Mouse (Mus musculus) right cerebral cortex, adult 18-20 months (tissue): ENCODE data around the gene Zfp599.
A peak's percentile ranks its signal among the peaks of the same experiment; 100 is the strongest.
"Not testable (repeated sequence)": the region's sequence is repeated elsewhere in the genome, so short reads cannot be mapped to it uniquely, and the experiment has no call there.

ENCODE experiments used
- DNase-seq: peaks from one replicate; pipeline ENCODE4 v3.0.0; 2022; ENCODE audit warnings: mixed read lengths

Gene Zfp599

DNA sequence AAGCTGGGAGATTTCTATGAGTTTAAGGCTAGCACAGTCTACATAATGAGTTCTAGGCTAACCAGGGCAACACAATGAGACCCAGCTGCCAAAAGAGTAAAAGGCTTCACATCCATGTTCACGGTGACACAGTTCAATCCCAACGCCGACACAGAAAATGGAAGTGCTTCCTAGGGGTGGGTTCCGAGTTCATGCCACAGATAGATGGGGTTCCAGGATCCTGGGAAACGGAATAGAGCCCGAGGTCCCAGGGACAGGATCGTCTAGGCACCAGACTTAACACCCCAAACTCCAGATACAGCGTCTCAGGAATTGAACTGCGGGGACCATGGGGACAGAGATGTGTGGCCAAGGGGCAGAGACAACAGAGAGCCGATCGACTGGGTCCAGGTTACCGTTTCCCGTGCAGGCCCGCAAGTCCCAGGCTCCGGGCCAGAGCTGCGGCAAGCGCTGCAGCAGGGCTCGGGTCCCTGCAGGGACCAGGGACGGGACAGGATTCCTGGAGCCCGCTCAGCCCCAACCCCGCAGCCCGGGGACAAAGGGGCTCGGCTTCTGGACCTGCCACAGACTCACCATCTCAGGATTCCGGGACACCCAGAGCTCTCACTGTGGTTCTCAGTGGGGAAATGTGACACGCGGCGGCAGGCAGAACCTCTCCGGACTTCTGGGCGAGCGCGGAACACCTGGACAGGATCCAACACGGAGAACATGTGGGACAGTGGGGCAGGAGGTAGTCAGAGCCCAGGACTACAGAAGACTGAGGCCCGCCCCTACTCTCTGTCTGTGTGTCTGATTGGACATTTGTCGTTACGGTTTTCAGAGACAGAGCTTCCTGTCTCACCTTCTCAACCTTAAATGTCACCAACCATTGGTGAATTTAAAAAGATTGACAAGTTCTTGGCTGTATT lies at the start of gene Zfp599:
Zfp599 (minus strand) TSS at position 712 of the 908 bp plus-strand sequence.
- DNase-seq, result peak; percentile 77

DNA sequence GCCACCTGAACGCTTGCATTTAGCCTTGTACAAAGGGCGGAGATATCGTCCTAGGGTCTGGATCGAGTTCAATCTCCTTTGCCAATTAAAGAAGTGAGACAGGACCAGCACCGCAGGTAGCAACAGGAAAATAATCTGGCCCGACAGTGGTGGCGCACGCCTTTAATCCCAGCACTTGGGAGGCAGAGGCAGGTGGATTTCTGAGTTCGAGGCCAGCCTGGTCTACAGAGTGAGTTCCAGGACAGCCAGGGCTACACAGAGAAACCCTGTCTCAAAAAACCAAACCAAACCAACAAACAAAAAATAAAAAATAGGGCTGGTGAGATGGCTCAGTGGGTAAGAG lies 48.2 kb upstream of the Zfp599 start:
- DNase-seq, result not testable (repeated sequence)

DNA sequence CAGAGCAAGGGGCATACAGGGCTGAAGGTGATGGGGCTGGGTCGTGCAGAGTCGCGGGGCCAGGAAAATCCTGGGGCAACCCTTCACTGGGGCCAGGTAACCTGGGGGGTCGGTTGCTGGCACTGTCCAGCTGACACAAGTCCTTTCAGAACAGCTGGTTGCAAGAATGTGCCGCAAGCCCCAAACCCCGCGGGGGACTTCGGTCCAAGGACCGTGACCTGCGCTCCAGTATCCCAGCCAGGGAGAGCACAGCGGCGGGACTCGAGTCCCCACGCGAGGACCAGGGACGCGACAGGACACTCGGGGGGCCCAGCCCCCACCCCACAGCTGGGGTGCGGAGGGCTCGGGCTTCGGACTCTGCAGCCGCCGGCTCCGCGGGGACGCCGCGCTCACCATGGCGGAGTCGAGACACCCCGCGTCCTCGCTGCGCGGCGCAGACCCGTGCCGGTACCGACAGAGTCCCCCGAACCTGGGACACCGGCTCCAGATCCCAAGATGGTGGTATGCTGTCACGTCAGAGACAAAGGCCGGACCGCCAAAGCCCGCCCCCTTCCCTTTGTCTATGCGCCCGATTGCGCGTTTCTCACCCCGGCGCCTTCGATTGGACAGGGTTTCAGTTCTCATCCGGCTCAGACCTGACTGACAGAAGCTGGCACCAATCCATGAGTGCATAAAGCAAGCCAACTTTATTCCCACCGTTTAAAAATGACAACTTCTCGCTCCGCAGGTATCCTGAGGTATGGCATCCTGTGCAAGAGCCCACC lies 47.6 kb upstream of the Zfp599 start, which contains the start of gene Zfp810:
Zfp810 (minus strand) TSS at position 493 of the 764 bp plus-strand sequence.
- peak; percentile 94 for DNase-seq

DNA sequence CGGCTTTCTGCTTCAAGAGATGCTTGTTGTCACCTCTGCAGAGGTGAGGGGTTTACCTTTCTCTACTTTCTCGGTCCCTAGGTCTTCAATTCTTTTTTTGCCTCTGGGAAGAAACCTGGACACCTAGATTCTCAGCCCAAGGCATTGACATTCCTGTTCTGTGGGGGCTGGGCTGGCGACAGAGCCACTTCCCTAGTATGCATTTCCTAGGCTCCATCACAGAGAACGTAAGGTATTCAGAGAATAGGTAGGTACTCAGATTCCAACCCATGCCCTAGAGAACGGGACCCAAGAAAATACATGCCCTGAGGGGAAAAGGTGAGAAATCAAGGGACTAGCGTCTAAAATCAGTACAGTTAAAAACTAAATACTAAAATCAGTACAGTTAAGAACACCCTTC lies 47.0 kb upstream of the Zfp599 start:
- no peak for DNase-seq

DNA sequence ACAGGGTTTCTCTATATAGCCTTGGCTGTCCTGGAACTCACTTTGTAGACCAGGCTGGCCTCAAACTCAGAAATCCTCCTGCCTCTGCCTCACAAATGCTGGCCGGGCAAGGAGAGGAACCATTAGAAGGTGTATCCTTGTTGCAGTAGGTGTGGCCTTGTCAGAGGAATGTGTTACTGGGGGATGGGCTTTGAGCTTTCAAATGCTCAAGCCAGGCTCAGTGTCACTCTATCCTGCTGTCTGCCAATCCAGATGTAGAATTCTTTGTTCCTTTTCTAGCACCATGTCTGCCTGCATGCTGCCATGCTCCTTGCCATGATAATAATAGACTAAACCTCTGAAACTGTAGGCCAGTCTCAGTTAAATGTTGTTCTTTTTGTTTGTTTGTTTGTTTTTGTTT lies 42.5 kb upstream of the Zfp599 start:
- no peak for DNase-seq

DNA sequence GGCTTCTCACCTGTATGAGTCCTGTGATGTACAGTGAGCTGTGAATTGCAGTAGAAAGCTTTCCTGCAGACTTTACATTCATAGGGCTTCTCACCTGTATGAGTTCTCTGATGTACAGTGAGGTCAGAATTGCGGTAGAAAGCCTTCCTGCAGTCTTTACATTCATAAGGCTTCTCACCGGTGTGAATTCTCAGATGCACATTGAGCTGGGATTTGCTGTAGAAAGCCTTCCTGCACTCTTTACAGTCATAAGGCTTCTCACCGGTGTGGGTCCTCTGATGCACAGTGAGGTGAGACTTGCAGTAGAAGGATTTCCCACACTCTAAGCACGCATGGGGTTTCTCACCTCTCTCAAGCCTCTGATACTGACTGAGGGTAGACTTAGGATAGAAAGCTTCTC lies 19.0 kb upstream of the Zfp599 start:
- no peak for DNase-seq

DNA sequence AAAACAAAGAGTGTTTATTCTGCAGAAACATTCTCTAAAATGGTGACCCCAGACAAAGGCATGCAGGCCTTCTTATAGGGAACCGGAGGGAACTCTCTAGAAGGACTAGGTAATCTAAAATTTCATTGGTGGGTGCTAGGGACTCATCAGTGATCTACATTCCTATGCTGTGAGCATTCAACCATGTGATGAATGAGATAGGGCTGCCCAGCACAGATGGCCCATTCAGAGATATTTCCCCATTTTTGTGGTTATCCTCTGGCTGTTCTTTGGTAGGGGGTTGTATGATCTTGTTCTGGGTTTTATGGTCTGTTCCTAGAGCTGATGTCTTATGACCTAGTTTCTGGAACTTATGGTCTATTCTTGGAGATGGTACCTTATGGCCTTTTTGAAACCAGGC lies 9.2 kb upstream of the Zfp599 start:
- no peak for DNase-seq

DNA sequence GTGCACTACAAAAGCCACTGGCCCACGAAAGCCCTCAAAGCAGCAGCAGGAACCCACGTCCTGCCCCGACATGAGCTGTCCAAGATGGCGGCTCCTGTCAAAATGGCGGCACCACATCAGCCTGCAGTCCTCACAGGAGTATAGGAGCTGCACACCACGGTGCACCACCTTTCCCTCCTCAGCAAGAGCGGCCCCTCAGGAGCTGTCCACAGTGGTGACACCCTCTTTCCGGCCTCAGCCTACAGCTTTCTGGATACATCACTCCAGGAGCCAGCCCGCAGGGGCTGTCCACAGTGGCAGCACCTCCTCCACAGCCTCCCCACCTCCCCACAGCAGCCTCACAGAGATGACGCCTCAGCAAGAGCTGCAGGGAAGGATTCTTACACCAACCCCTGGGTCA lies 2.9 kb upstream of the Zfp599 start:
- no peak for DNase-seq

DNA sequence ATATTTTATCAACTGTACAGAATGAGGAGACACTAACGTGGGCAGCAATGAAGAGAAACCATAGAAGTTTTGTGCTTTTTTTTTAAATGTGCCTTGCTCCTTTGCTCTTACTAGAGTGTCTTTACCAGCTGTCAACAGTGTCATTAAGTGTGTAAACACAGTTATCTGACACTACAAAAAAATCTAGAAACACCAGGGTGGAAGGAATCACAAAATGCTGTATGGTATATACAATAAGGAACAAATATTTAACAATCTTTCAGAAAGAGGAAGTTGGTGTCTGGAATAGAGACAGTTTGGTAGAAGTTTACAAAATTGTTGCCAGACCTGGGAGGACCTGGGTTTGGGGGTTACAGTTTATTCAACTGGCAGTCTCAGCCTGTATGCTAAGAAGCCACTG lies 1.9 kb upstream of the Zfp599 start:
- no peak for DNase-seq

DNA sequence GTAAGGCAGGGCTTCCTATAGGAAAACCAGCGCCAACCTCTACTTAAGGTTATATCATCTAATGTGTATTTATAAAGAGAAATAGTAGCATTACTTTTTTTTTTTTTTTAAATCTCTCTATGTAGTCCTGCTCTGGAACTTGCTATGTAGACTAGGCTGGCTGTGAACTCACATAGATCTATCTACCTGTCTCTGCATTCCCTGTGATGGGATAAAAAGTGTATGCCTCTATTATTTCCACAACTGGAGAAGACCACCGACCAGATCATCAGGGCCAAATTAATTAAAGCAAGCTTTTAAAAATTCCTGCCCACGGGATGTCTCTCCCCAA lies 362 bp upstream of the Zfp599 start:
- DNase-seq, result no peak

DNA sequence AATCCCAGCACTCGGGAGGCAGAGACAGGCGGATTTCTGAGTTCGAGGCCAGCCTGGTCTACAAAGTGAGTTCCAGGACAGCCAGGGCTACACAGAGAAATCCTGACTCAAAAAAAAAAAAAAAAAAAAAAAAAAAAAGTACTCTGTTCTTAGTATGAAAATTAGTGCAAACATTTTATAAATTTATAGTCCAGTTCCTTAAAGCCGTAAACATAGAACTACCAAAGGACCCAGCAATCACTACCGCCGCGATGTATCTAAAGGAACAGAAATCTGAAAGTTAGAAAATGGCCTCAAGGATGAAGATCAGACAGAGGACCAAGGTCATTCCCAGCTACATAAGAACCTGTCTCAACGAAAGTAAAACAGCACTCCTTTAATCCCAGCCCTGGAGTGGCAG lies 911 bp downstream of the Zfp599 start:
- no peak for DNase-seq

DNA sequence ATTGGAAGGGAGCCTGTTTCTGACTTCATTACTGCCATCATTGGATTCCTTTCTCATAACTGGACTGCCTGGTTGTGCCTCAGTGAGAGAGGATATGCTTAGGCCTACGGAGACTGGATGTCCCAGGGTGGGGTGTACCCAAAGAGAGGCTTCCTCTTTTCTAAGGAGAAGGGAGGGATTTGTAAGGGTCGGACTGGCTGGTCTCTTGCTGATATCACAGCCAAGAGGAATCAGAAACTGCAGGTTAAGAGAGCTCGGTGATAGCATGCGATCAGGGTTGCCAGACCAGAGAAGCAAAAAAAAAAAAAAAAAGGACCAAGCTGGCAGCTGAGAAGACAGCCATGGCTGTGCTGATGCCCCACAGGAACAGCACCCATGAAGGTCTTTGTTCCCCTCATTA lies 3.1 kb downstream of the Zfp599 start:
- DNase-seq, result no peak

DNA sequence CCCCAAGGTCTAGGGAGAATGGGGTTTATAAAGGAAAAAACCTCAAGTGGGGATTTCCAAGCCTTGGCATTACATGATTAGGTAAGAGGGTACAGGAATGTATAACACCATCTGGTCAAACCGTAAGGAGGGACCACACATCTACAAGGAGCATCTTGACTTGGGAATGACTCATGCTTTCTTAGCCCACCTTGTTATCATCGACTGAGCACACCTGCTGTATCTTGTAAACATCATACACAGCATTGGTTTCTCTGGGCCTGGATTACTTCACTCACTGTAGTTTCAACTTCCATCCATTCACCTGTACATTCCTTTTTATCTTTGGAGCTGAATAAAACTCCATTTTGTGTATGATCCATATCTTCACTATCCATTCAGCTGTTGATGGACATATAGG lies 15.5 kb downstream of the Zfp599 start:
- no peak for DNase-seq

DNA sequence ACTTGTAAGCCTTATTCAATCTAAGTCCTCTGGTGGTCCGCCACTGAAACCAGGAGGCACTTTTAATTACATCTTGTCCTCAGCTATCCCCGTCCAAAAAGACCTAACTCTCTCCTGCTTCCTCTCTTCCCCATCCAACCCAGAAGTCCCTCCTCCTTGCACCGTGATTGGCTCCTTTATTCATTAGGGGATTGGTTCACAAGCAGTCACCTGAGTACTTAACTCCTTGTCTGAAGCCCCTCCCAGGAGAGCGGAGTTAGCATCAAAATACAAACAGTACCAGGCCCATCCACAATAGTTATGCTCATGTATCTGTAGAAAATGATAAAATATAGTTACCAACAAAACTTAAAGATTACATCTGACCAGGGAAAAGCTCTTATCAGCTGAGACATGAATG lies 19.7 kb downstream of the Zfp599 start:
- no peak for DNase-seq

DNA sequence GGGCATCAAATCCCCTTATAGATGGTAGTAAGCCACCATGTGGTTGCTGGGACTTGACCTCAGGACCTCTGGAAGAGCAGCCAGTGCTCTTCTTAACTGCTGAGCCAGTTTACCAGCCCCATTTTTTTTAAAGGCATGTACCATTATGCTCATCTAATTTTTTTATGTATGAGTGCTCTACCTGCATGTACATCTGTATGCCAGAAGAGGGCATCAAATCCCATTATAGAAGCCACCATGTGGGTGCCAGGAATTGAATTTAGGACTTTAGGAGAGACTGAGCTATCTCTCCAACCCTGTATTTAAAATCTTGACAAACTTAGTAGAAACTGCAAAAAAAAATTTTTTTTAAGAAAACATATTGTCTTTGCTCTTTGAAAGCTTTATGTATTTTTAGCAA lies 29.1 kb downstream of the Zfp599 start:
- no peak for DNase-seq

DNA sequence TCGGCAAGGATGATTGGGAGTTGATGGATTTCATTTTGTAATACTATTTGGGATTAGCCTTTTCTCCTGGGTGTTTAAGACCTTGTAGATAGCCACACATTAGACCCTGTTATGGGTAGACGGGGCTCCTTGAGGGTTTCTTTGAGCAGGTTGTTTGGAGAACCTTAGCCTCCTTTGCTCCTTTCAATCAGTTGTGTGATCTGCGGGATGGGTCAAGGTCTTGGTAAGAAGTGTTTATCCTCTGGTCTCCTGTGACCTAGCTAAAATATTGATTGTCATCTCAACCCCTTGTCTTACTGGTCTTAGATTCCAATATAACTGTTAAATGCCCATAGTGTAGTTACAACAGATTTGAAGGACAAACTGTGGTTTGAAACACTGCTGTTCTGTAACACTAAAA lies 29.6 kb downstream of the Zfp599 start:
- no peak for DNase-seq

DNA sequence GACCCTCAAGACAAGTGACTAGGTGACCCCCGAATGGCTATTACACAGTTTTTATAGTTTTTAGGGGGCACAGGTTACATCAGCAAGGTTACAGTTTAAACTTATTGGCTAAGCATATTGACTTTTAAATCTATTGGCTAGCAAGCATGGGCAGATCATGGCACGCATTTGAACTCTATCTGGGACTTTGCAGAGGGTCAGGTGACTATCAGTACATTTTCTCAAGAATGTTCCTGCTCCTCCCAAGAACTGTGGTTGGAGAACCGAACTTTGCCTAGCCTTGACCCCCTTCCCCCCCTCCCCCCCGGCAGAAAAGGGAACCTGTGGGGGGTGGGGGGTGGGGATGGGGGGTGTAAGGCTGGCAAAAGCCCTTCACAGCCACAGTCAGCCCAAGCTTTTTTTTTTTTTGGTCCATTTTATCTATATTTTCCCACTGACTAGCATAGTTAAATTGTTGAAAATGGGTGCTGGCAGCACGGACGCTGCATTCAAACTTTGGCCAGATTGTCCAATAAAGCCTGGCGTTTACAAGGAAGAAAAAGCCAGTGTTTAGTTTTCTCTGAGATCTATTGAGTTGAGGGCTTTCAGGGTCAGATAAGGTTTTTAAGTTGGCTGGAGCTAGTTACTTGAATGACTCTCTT lies 30.2 kb downstream of the Zfp599 start:
- no peak for DNase-seq

DNA sequence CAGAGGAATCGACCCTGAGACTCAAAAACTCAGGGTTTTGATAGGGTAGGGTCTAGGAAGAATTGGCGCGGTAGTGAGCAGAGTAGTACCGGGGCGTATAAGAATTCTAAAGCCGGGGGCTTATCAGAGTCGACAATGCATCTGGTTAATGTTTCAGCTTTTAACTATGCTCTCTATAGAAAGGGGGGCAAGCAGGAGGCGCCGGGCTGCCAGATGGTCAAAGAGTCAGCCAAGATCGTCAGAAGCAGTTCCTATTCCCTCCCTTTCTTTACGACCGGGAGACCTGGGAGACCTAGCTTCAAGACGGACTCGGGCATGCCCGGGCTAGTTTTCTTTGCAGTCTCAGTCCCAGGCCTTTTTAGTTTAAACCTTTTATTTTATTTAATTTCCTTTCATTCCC lies 32.8 kb downstream of the Zfp599 start:
- DNase-seq, result no peak

DNA sequence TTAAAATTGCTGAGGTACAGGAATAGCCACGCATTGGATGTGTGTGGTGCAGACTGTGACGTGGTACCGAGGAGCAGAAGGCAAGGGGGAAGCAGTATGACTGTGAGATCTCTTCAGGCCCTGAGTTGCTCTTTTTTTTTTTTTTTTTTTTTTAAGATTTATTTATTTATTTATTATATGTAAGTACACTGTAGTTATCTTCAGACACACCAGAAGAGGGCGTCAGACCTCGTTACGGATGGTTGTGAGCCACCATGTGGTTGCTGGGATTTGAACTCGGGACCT lies 33.4 kb downstream of the Zfp599 start:
- not testable (repeated sequence) for DNase-seq

DNA sequence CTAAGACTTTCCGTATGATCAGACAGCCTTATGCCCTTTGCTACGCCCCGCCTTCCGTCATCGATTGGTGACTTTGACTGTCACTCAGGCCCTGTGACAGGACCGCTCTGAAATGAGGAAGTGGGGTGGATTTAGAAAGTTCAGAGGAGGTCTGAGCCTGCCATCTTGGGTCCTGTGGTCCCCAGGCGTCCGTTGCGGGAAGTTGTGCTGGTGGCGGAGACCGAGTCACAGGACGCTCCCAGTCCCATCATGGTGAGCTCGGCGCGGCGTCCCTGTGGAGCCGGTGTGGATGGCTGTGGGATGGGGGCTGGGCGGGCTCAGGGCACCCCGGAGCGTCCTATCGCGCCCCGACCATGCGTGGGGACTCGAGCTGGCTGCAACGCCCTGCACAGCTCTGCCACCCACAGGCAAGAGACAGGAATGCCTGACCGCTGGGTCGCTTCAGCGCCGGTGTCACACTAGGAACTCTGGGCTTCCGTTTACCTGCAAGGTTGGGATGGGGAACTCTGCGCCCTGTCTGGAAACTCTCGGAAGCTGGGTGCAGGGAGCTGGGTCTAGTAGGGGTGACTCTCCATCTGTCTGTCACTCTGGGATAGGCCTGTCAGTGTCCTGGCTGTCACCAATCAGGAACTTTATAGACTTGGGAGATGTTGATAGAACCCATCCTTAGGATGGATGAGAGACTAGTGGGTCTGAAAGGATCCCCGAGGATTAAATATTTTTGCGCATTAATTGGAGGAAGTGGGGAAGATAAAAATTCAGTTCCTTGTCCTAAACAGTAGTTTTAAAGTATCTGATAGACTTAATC lies 33.9 kb downstream of the Zfp599 start, which contains the start of gene Zfp809:
Zfp809 (plus strand) TSS at position 134 of the 808 bp plus-strand sequence.
- DNase-seq, result peak; percentile 97

DNA sequence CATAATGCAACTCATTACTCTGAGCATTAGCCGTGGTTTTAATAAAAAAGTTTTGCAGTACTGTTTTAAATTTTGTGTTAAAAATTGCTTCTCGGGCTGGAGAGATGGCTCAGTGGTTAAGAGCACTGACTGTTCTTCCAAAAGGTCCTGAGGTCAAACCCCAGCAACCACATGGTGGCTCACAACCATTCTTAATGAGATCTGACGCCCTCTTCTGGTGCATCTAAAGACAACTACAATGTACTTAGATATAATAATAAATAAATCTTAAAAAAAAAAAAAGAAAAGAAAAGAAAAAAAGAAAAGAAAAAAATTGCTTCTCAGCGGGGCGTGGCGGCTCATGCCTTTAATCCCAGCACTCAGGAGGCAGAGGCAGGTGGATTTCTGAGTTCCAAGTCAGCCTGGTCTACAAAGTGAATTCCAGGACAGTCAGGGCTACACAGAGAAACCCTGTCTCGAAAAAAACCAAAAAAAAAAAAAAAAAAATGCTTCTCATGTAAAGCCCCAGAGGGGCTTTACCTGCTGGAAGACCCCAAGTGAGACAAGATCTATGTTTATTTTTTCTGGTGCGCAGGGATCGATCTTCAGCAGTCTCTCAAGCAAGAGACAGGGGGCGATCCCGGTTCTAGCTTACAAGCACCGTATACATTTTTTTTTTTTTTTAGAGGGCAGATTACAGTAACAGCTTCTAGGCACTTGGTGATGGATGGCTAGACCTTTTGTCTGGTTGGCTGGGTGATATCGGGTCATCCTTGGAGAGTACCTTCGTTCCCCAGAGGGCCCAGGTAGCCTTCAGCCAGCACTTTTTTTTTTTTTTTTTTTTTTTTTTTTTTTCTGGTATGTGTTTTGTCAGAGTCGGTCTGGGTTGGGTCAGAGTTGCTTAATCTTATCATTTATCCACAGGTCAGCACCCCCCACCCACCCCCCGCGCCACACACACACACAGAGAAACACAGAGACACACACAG lies 34.9 kb downstream of the Zfp599 start:
- no peak for DNase-seq

DNA sequence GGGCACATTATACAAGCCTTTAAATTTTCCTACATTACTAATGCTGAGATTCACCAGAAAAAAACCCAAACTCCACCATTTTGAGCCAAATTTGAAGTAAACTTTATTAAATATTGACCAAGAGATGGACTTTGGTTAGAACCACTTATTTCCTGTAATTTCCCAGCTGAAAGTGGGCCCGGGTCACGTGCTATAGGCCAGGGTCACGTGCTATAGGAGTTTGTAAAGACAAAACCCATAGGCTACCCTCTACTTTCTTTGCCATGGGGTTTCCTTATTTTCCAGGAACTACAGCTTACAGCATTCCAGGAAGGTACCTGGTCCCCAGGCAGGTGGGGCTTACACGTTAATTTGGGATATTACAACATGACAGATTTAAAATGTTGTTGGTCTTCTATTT lies 35.6 kb downstream of the Zfp599 start:
- DNase-seq, result no peak
